In the genomic region with DNA sequence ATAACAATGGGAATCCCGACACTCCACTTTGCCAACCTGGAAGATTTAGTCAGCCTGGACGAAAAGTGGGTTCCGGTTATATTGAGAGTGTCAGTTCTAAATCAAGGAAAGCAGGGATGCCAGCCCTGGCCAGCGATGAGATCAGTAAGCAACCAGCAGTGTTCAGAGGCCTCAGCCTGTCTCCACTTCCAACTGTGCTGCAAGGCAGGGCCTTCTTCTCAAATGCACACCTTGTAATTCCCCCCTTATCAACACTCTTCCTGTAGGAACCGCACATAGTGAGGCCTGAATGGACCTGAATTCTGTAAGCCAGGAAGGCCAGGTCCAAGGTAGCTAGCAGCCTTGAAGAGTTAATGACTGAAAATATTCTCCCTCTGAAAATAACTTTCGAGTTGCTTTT, we compare ENCODE assay signal across 8 mouse cellular contexts.
A peak's percentile ranks its signal among the peaks of the same experiment; 100 is the strongest.
DNase-seq lines count a peak whose midpoint lies in the region; ATAC-seq and TF ChIP-seq lines count a peak whose summit lies in the region.

No protein-coding gene starts in this region.

- H3K27me3 ChIP-seq in heart, adult 2 months (ENCODE audit: control insufficient read depth, insufficient read depth, low read length) = no peaks in the 10 kb centered on the region
- H3K27me3 ChIP-seq in lung, postnatal 0 days (replicated peaks; ENCODE audit: insufficient read depth, low read length) = no peaks in the 10 kb centered on the region
- H3K27me3 ChIP-seq in intestine, embryonic 15.5 days (replicated peaks) = no peaks in the 10 kb centered on the region
- H3K27me3 ChIP-seq in stomach, embryonic 15.5 days (replicated peaks) = no peaks in the 10 kb centered on the region

- no peaks in the 10 kb centered on the region for H3K9me3 ChIP-seq in lung, postnatal 0 days (ENCODE audit: low read length)
- no peaks in the 10 kb centered on the region for H3K9me3 ChIP-seq in intestine, embryonic 15.5 days
- no peaks in the 10 kb centered on the region for H3K9me3 ChIP-seq in stomach, embryonic 15.5 days

- H3K4me1 ChIP-seq in heart, adult 2 months (ENCODE audit: control insufficient read depth, insufficient read depth, low read length) = peaks cover 28% of the 10 kb centered on the region
- H3K4me1 ChIP-seq in lung, postnatal 0 days (ENCODE audit: insufficient read depth, low read depth, low read length) = peaks cover 55% of the 10 kb centered on the region
- H3K4me1 ChIP-seq in intestine, embryonic 15.5 days (replicated peaks) = peaks cover 31% of the 10 kb centered on the region
- H3K4me1 ChIP-seq in stomach, embryonic 15.5 days = peaks cover 40% of the 10 kb centered on the region

- no peak overlapping the region; the same call in 1 of the 2 replicates for H3K4me3 ChIP-seq in heart, adult 2 months
- no peak overlapping the region for H3K4me3 ChIP-seq in lung, postnatal 0 days (ENCODE audit: low read depth, low read length)
- H3K4me3 ChIP-seq in intestine, embryonic 15.5 days (replicated peaks) = no peak overlapping the region
- H3K4me3 ChIP-seq in stomach, embryonic 15.5 days (replicated peaks) = no peak overlapping the region

- H3K79me2 ChIP-seq in heart, adult 2 months (replicated peaks; ENCODE audit: control insufficient read depth, insufficient read depth, low read length) = peaks cover 7% of the 10 kb centered on the region

- WGBS in heart, adult 2 months = 16% methylated on average over 6 of the region's 6 CpGs
- 33% methylated on average over 6 of the region's 6 CpGs for WGBS in lung, postnatal 0 days
- 53% methylated on average over 6 of the region's 6 CpGs for WGBS in intestine, embryonic 15.5 days
- WGBS in stomach, embryonic 15.5 days = 61% methylated on average over 6 of the region's 6 CpGs

- TF ChIP-seq CTCF in heart, adult 2 months (IDR thresholded peaks at IDR 0.05) = no peak
- no peak for TF ChIP-seq CTCF in lung, postnatal 0 days (IDR thresholded peaks at IDR 0.05)

- no peak for DNase-seq in heart, adult 2 months
- DNase-seq in heart, adult 9 months (ENCODE audit: low spot score in 2 of 2) = no peak
- no peak for DNase-seq in lung, postnatal 0 days (ENCODE audit: low spot score)
- no peak for DNase-seq in lung, adult 18-20 months

- peaks cover 42% of the 10 kb centered on the region for H3K36me3 ChIP-seq in heart, adult 2 months (ENCODE audit: control insufficient read depth, insufficient read depth, low read length)
- no peaks in the 10 kb centered on the region for H3K36me3 ChIP-seq in lung, postnatal 0 days (ENCODE audit: insufficient read depth, low read length)
- H3K36me3 ChIP-seq in intestine, embryonic 15.5 days = no peaks in the 10 kb centered on the region
- no peaks in the 10 kb centered on the region for H3K36me3 ChIP-seq in stomach, embryonic 15.5 days

- intact Hi-C loops in heart, adult 2 months (cut with DNase I) = loop anchor here (1.0 to 2.0 kb wide), 3 partner anchors 15 to 39 kb away; no protein-coding TSS in a partner anchor

- 0 out of 2 replicates have a peak, but pooled peaks have one; percentile 11 for ATAC-seq in lung, postnatal 0 days
- no peak for ATAC-seq in intestine, embryonic 15.5 days
- no peak for ATAC-seq in stomach, embryonic 15.5 days (ENCODE audit: insufficient read depth, low FRiP score, low read depth)
- ATAC-seq in megakaryocyte-erythroid progenitor cell, adult 5-6 weeks (replicated peaks; ENCODE audit: low FRiP score, low TSS enrichment, poor library complexity, severe bottlenecking) = no peak
- ATAC-seq in erythroid progenitor cell, adult 5-6 weeks (replicated peaks; ENCODE audit: low FRiP score, poor library complexity, severe bottlenecking) = no peak

- H3K4me2 ChIP-seq in lung, postnatal 0 days (replicated peaks; ENCODE audit: low read depth, low read length) = peak overlapping the region; percentile 28; the same call in 1 of the 2 replicates
- H3K4me2 ChIP-seq in intestine, embryonic 15.5 days (replicated peaks) = 0 out of 2 replicates have a peak overlapping the region, but pooled peaks have one; percentile 3
- no peak overlapping the region for H3K4me2 ChIP-seq in stomach, embryonic 15.5 days

- peak overlapping the region; percentile 42 for H3K9ac ChIP-seq in heart, adult 2 months (ENCODE audit: low read depth, low read length)
- no peak overlapping the region for H3K9ac ChIP-seq in lung, postnatal 0 days (replicated peaks; ENCODE audit: low read depth)
- no peak overlapping the region for H3K9ac ChIP-seq in intestine, embryonic 15.5 days
- no peak overlapping the region for H3K9ac ChIP-seq in stomach, embryonic 15.5 days

- H3K27ac ChIP-seq in heart, adult 2 months = peak overlapping the region; percentile 80
- H3K27ac ChIP-seq in lung, postnatal 0 days (ENCODE audit: low read length) = peak overlapping the region; percentile 79
- H3K27ac ChIP-seq in intestine, embryonic 15.5 days = 0 out of 2 replicates have a peak overlapping the region, but pooled peaks have one; percentile 41
- 0 out of 2 replicates have a peak overlapping the region, but pooled peaks have one; percentile 9 for H3K27ac ChIP-seq in stomach, embryonic 15.5 days

- TF ChIP-seq POLR2A in heart, adult 2 months (IDR thresholded peaks at IDR 0.05; ENCODE audit: insufficient read depth, low read depth, low read length) = no peak

- 0 out of 2 replicates have a peak, but pooled peaks have one; percentile 8 for TF ChIP-seq EP300 in heart, adult 2 months (IDR thresholded peaks at IDR 0.05; ENCODE audit: insufficient read depth, low read depth, low read length)
- no peak for TF ChIP-seq EP300 in lung, postnatal 0 days (IDR thresholded peaks at IDR 0.05)

Comparison
In these comparisons a context has a peak if more than half of its experiments do, and no peak if none do; other contexts are left out.
1. H3K27ac ChIP-seq: peak in every context shown above with its lines; median percentile 80 in heart, adult 2 months; 79 in lung, postnatal 0 days; 41 in intestine, embryonic 15.5 days; 9 in stomach, embryonic 15.5 days.